Mouse (Mus musculus) cortical plate, adult 2 months (tissue): ENCODE data around the gene Clec18a. TPM values are rescaled to one million over a fixed set of nuclear protein-coding genes. Genes with fewer than 3 reads are reported as not detected.
A peak's percentile ranks its signal among the peaks of the same experiment; 100 is the strongest.
"Not testable (repeated sequence)": the region's sequence is repeated elsewhere in the genome, so short reads cannot be mapped to it uniquely, and the experiment has no call there.

Experiments
- H3K27ac ChIP-seq: fragments of 200-500 bp; 2 replicates; pipeline ENCODE4 v1.5.1; 2012; ENCODE audit warnings: low read length, control low read depth, inconsistent platforms; ENCODE audit not compliant: insufficient read depth
- H3K4me1 ChIP-seq: fragments of 200-500 bp; 2 replicates; pipeline ENCODE4 v1.6.1; 2011; ENCODE audit warnings: low read length; ENCODE audit not compliant: control insufficient read depth, insufficient read depth
- H3K4me3 ChIP-seq: fragments of 200-500 bp; 2 replicates; pipeline ENCODE4 v1.5.1; 2011; ENCODE audit warnings: mild to moderate bottlenecking, low read length, control low read depth; ENCODE audit not compliant: insufficient read depth
- CTCF ChIP-seq: fragments of 200-500 bp; IDR thresholded peaks from 2 replicates; pipeline ENCODE4 v1.5.1; 2011; ENCODE audit warnings: mild to moderate bottlenecking, control low read depth, low read length; ENCODE audit not compliant: insufficient read depth; ENCODE audit errors: extremely low read depth
- POLR2A ChIP-seq: fragments of 200-500 bp; IDR thresholded peaks from 2 replicates; pipeline ENCODE4 v1.6.1; 2011; ENCODE audit warnings: mild to moderate bottlenecking, low read length, control low read depth; ENCODE audit not compliant: insufficient read depth; ENCODE audit errors: extremely low read depth
- polyA plus RNA-seq: library from polyadenylated mRNA; depleted of rRNA; stranded (reverse); fragments of >200 nt; gene quantifications from 2 replicates; pipeline ENCODE4 v1.2.3, GENCODE M21; 2012; rRNA removed

The Clec18a gene
- polyA plus RNA-seq, result 6.0 and 7.5 TPM in 2 replicates

- H3K4me1 ChIP-seq, H3K4me3 ChIP-seq, H3K27ac ChIP-seq: not testable (repeated sequence)
Observed at GRCm38 (mm10) chr8:111092326-111092725, at the start of gene Clec18a. Clec18a (minus strand) TSS chr8:111092426.

GRCm38 (mm10) chr8:111130756-111131155 lies 38.5 kb upstream of the Clec18a start:
- H3K27ac ChIP-seq, result no peak overlapping the region
- no peaks in the 10 kb centered on the region; the same call in 1 of the 2 replicates for H3K4me1 ChIP-seq
- TF ChIP-seq CTCF, result no peak
- no peak for TF ChIP-seq POLR2A
- H3K4me3 ChIP-seq, result no peak overlapping the region

GRCm38 (mm10) chr8:111119481-111119880 lies 27.3 kb upstream of the Clec18a start:
- no peak overlapping the region for H3K4me3 ChIP-seq
- TF ChIP-seq CTCF, result no peak
- TF ChIP-seq POLR2A, result no peak
- no peaks in the 10 kb centered on the region for H3K4me1 ChIP-seq
- no peak overlapping the region for H3K27ac ChIP-seq

- H3K4me1 ChIP-seq, result no peaks in the 10 kb centered on the region
- TF ChIP-seq POLR2A, result no peak
- TF ChIP-seq CTCF, result no peak
- no peak overlapping the region for H3K4me3 ChIP-seq
- H3K27ac ChIP-seq, result no peak overlapping the region
Observed at GRCm38 (mm10) chr8:111114891-111115290, 22.7 kb upstream of the Clec18a start.

GRCm38 (mm10) chr8:111094719-111095302 lies 2.6 kb upstream of the Clec18a start:
- not testable (repeated sequence) for H3K27ac ChIP-seq, H3K4me1 ChIP-seq
- peak overlapping the region; percentile 67 for H3K4me3 ChIP-seq

- Histone ChIP-seq H3K4me1 (peaks cover 7% of the 10 kb centered on the region), H3K27ac (peak within 1 kb of the TSS; percentile 90), H3K4me3 (peak within 1 kb of the TSS; percentile 67)
- TF ChIP-seq CTCF (no peak), POLR2A (no peak)
Observed at GRCm38 (mm10) chr8:111093865-111094718, 1.9 kb upstream of the Clec18a start, which contains the start of gene Pdpr. Pdpr (plus strand) TSS chr8:111094630.

- TF ChIP-seq POLR2A, result no peak
- no peak for TF ChIP-seq CTCF
- Histone ChIP-seq H3K4me1 (peaks cover 7% of the 10 kb centered on the region), H3K4me3 (no peak overlapping the region), H3K27ac (no peak overlapping the region)
Observed at GRCm38 (mm10) chr8:111091706-111092105, 520 bp downstream of the Clec18a start.

GRCm38 (mm10) chr8:111090126-111090525 lies 2.1 kb downstream of the Clec18a start:
- TF ChIP-seq CTCF (peak; percentile 93), POLR2A (no peak)
- no peak overlapping the region for H3K27ac ChIP-seq
- H3K4me3 ChIP-seq, result no peak overlapping the region
- H3K4me1 ChIP-seq, result no peaks in the 10 kb centered on the region

- H3K27ac ChIP-seq, H3K4me3 ChIP-seq, H3K4me1 ChIP-seq: not testable (repeated sequence)
Observed at GRCm38 (mm10) chr8:111083936-111084335, 8.3 kb downstream of the Clec18a start.

GRCm38 (mm10) chr8:111081580-111082258 lies 10.5 kb downstream of the Clec18a start:
- no peak overlapping the region for H3K4me3 ChIP-seq
- H3K4me1 ChIP-seq, result no peaks in the 10 kb centered on the region
- no peak for TF ChIP-seq POLR2A
- no peak for TF ChIP-seq CTCF
- no peak overlapping the region for H3K27ac ChIP-seq
